Mouse (Mus musculus) large intestine, adult 2 months (tissue): ENCODE results near the gene Dnajb11. TPM values are rescaled to one million over a fixed set of nuclear protein-coding genes. Genes with fewer than 3 reads are reported as not detected.

Experiments used
- DNase-seq: peaks from one replicate; pipeline ENCODE4 v3.0.0-alpha.2; 2012; ENCODE audit warnings: low read depth, low spot score
- WGBS: fragments of 180-500 bp; shearing (Covaris S2); methylation state at CpG from one replicate; pipeline ENCODE4 v1.1.7; 2018; 5-methylcytosine and 5-hydroxymethylcytosine counted together
- polyA plus RNA-seq: library from polyadenylated mRNA; depleted of rRNA; stranded (reverse); fragments of >200 nt; gene quantifications from 2 replicates; pipeline ENCODE4 v1.2.3, GENCODE M21; 2012; rRNA removed

The Dnajb11 gene
- polyA plus RNA-seq, 1 experiment: 30.4 TPM

DNA sequence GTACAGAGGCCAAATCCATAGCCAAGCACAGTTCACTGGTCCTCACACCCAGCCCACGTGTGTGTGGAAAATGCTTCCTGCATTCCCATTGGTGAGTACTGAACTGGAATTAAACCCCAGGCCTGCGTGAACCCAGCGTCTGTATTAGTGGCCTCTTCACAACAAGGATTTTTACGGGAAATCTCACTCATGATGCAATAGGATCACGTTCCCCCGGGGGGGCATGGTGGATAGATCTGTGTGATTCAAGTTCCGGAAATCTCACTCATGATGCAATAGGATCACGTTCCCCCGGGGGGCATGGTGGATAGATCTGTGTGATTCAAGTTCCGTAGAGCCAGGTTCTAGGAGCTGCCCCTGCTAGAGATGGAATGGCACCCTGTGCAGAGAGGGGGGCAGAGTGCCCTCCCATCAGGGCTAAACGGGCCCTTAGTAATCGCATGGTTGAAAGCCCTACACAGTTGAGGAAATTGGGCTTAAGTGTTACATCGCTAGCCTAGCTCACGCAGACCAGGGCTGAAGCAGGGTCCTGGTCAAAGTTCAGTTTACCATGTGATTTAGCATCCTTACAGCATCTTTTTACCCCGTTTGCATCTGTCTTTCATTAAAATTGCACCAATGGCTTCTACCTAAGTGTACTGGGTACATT is 61.1 kb downstream of the Dnajb11 start:
- 76% methylated on average over 15 of the region's 15 CpGs for WGBS
- DNase-seq: no peak

DNA sequence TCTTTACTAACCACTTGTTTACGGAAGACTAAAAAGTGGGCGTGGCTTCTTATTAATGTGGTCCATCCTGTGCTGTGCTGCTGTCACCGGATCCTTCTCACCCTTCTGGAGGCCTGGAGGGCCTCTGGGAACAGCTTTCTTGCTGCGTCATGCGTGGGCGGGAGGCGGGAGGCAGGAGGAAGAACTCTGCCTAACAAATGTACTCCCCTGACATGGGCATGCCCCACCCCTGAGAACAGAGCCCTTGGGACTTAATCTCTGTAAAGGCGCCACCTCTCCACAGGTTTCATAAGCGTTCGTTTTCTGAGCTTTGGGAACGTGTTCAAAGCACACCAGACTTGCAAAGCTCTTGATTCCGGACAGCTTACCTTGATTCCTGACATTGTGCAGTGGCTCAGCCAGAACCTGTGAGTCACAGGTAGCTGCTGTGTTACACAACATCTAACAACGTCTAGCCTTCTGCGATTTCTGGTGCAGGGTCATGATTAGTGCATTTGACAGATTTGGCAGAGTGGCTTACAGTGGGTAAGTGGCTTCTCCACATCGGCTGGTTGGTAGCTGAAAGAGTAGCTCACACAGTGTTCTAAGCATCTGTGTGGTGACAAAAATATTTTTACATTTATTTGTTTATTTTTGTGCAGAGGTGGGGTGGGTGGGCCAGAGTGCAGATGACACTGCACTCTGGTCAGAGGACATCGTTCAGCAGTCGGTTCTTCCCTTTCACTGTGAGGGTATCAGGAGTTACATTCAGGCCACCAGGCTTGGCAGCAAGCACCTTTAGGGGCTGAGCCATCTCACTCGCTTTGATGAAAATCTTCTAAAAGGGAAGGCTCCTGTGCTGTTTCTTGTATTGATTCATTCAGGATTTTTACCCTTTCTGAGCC is 62.6 kb downstream of the Dnajb11 start:
- no peak for DNase-seq
- WGBS: 34% methylated on average over 18 of the region's 18 CpGs

- WGBS: 94% methylated on average over 5 of the region's 5 CpGs
These were observed 64.1 kb downstream of the Dnajb11 start for GRCm38 (mm10) chr16:22921761-22922160.

DNA sequence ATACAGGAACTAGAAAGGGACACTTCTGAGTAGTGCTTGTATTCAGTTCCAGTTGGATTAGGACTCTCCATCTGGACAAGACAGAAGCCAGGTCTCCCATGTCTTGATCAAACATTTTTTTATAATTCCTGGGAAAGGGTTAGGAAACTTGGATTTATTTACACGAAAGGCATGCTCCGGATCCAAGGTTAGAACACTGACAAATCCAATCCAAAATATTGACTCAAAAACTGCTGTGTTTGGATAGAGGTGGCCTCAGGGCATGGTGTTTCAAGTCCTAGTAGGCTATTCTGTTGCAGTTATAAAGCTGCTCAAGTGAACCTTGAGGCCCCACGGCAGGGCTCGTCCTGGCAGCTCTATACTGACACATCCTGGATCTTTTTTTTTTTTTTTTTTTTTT is 64.8 kb downstream of the Dnajb11 start:
- 55% methylated on average over 4 of the region's 4 CpGs for WGBS
- no peak for DNase-seq

More at GRCm38 (mm10) chr16:22921761-22922160, 64.1 kb downstream of the Dnajb11 start:
- DNase-seq: no peak

Other genes with a start within 250 kb of the Dnajb11 start
- 0.31 and 0.71 TPM in 2 replicates for gene Dgkg, start 200.6 kb upstream of the Dnajb11 start, polyA plus RNA-seq
- gene Crygs, start 46.3 kb upstream of the Dnajb11 start, polyA plus RNA-seq: not detected in 2 replicates
- 13.9 and 16.2 TPM in 2 replicates for gene Tbccd1, start 176 bp upstream of the Dnajb11 start, polyA plus RNA-seq
- gene Ahsg, start 33.4 kb downstream of the Dnajb11 start, polyA plus RNA-seq: 0.21 and 0.56 TPM in 2 replicates
- gene Fetub, start 60.5 kb downstream of the Dnajb11 start, polyA plus RNA-seq: 0.21 and 0.27 TPM in 2 replicates
- 0.05 and 0.24 TPM in 2 replicates for gene Hrg, start 93.2 kb downstream of the Dnajb11 start, polyA plus RNA-seq
- gene Kng2, start 171.6 kb downstream of the Dnajb11 start, polyA plus RNA-seq: 0.05 TPM in 1 of 2 replicates, not detected in the other
- not detected in 2 replicates for gene Kng1, start 200.0 kb downstream of the Dnajb11 start, polyA plus RNA-seq
- gene Eif4a2, start 249.6 kb downstream of the Dnajb11 start, polyA plus RNA-seq: 78.7 and 94.4 TPM in 2 replicates